Mouse (Mus musculus) forebrain, embryonic 10.5 days (tissue): ENCODE measurements around the gene Zfp788. TPM values are rescaled to one million over a fixed set of nuclear protein-coding genes. Genes with fewer than 3 reads are reported as not detected.
"Not testable (repeated sequence)": the region's sequence is repeated elsewhere in the genome, so short reads cannot be mapped to it uniquely, and the experiment has no call there.

Experiments used
- DNase-seq: peaks from one replicate; pipeline ENCODE4 v3.0.0-alpha.2; 2017; ENCODE audit warnings: low spot score; ENCODE audit errors: extremely low spot score
- H3K27ac ChIP-seq: fragments of 300-500 bp; sonication (generic); 2 replicates; pipeline ENCODE4 v1.5.1; 2016; ENCODE audit warnings: mild to moderate bottlenecking
- H3K27me3 ChIP-seq: fragments of 300-500 bp; sonication (generic); 2 replicates; pipeline ENCODE4 v1.6.1; 2016; ENCODE audit warnings: mild to moderate bottlenecking; ENCODE audit not compliant: poor library complexity, severe bottlenecking
- H3K36me3 ChIP-seq: fragments of 300-500 bp; sonication (generic); replicated peaks from 2 replicates; pipeline ENCODE4 v1.6.1; 2016; ENCODE audit warnings: mild to moderate bottlenecking, moderate library complexity
- H3K4me1 ChIP-seq: fragments of 300-500 bp; sonication (generic); 2 replicates; pipeline ENCODE4 v1.6.1; 2016
- H3K4me3 ChIP-seq: fragments of 300-500 bp; sonication (generic); 2 replicates; pipeline ENCODE4 v1.5.1; 2016; ENCODE audit warnings: mild to moderate bottlenecking, moderate library complexity
- H3K9me3 ChIP-seq: fragments of 300-500 bp; sonication (generic); 2 replicates; pipeline ENCODE4 v1.6.1; 2016; ENCODE audit warnings: mild to moderate bottlenecking, moderate library complexity
- WGBS: fragments of 180-500 bp; shearing (Covaris S2); methylation state at CpG from one replicate; pipeline ENCODE4 v1.1.7; 2016; 5-methylcytosine and 5-hydroxymethylcytosine counted together
- polyA plus RNA-seq: library from polyadenylated mRNA; unstranded; fragments of >200 nt; fragmentation: Nextera tagmentation; extraction: Ambion mirVana; gene quantifications from 2 replicates; pipeline ENCODE4 v1.2.1, GENCODE M21; 2016

Zfp788 gene
- polyA plus RNA-seq, result 13.5 and 14.4 TPM in 2 replicates

DNA sequence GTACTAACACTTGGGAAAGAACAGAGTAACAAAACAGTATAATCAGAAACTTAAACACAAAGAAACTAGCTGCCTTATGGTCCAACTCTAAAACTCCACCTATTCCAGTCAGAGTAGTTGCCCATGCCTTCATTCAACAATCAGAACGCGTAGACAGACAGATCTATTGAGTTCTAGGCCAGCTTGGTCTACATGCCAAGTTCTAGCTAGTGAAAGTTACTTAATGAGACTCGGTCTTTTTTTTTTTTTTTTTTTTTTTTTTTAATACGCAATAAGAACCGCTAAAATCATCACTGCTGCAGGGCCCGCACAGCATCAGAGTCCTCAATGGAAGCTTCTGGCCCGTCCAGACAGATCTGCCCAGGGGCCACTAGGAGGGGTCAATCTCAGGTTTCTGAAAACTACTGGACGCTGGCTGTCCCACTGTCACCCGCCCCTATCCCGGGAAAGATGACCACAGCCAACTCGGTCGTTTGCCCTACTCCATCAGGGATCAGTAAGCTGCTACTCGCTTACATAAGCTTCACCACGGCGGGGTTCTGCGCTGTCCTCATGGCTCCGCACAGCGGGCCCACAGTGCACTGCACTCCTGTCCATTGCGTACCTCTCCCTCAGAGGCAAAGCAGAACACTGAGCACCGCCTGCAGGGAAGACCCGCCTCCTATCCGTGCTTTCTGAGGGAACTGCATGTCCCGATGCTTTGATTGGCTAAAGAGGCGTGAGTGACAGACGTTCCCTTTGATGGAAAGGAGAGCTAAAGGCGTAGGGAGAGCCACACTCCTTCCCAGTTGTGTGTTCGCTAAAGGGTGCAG lies at the start of gene Zfp788:
Gene Zfp788 (plus strand): TSS at position 795 of the 812 bp plus-strand sequence.
- 1% methylated on average over 27 of the region's 27 CpGs for WGBS
- Histone ChIP-seq H3K27me3 (no peaks in the 10 kb centered on the region), H3K9me3 (peaks cover 24% of the 10 kb centered on the region), H3K4me1 (0 out of 2 replicates have a peak, but pooled peaks cover 3% of the 10 kb centered on the region), H3K36me3 (peaks cover 46% of the 10 kb centered on the region), H3K4me3 (peak within 1 kb of the TSS; percentile 70), H3K27ac (peak within 1 kb of the TSS; percentile 92)
- DNase-seq, result peak; percentile 87

DNA sequence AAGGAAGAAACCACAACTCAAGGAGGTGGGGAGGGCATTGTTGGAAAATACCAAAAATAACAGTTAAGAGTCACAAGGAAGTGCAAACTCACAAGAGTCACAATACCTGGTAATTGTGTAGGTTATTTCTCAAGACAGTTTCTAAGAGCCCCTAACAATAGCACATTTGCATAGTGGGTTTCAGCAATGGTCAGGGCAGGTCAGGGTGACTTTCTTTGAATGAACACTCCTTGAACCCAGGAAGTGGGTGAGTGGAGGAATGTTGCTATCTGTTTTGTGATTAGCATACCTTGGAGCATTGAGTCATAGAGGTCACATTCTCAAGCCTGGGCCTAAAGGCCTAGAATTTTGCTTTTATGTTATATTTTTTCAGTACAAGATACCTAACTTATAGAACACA lies 45.2 kb upstream of the Zfp788 start:
- DNase-seq, H3K27me3 ChIP-seq, H3K4me1 ChIP-seq, H3K36me3 ChIP-seq, H3K27ac ChIP-seq, H3K4me3 ChIP-seq: not testable (repeated sequence)
- peaks cover 20% of the 10 kb centered on the region; the same call in 1 of the 2 replicates for H3K9me3 ChIP-seq

DNA sequence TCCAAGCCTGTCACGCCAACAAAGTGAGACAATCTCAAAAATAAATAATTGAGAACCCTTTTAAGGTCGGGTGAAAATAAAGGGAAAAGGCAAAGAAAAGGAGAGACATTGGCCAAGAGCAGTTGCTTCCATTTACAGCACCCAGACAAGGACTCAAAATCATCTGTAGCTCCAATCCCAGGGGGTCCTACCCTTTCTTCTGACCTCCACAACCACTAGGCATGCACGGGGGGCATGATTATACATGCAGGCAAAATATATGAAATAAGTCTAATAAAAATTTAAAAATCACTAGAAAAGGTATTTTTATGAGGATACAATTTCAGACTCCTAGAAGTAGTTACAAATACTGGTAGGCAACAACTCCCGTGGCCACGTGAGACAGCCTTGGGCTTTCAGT lies 34.4 kb upstream of the Zfp788 start:
- no peak for DNase-seq
- H3K4me1 ChIP-seq, result peaks cover 8% of the 10 kb centered on the region
- H3K27ac ChIP-seq, result peak overlapping the region; percentile 82
- peak overlapping the region; percentile 63 for H3K4me3 ChIP-seq
- no peaks in the 10 kb centered on the region for H3K9me3 ChIP-seq
- H3K36me3 ChIP-seq, result peaks cover 20% of the 10 kb centered on the region
- no peaks in the 10 kb centered on the region for H3K27me3 ChIP-seq
- WGBS, result 50% methylated on average over 5 of the region's 5 CpGs

DNA sequence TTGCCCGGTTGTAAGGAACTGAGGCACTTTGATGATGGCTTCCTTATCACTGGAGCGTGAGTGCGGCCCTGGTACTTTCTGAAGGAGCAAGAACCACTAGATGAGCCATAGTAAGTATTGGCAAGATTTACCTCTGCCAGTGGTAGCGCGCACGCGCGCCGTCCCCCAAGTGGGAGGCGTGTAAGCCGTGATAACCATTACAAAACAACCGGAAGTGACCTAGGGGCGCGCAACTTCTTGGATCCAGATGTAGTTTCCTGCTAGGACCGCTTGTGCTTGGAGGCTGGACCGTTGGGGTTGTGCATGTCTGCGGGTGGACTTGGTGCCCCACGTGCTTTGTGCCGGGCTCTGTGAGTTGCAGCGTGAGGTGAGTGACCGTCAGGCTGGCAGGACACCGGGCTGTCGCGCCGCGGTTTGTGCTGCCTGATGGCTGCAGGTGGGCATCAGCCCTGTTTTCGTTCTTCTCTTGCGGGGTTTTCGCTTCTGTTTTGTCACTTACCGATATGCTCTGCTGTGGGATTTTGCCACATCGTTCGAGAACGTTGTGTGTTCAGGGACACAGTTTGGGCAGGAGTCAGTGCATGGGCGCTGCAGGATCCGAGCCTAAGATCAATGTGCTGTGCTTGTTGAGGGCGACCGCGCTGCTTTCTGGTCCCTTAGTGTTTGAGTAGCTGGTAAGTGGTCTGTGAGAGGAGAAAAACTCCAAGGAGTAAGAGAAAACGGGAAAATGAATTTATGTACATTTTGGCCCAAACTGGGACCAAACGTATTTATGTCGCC lies 33.8 kb upstream of the Zfp788 start, which contains the start of gene 2610021A01Rik:
Gene 2610021A01Rik (plus strand): TSS at position 197 of the 780 bp plus-strand sequence.
- peak within 1 kb of the TSS; percentile 82 for H3K27ac ChIP-seq

DNA sequence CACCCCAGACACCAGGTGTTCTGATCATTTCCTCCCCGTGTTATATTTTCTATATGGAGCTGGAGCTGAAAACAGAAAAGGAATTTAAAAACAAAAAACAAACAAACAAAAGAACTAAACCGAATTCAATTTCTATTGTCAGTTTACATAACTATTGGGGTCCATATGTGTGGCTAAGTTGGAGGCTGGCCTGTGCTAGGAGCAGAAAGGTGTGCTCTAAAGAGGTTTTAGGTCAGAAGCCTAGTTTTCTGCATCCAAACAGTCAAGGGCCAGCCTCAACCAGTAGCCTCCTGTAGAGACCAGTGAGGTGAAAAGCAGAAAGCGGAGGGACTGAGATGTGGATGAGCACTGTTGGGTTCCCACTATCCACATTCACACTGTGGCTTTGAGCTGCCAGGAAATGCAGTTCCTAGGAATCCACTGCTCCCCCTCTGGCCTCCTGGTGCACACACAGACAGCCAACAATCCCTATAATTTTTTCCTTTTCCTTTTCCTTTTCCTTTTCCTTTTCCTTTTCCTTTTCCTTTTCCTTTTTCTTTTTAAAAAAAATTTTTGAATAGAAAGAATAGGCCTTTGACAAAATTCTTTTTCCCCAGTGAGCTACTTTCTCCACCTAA lies 33.0 kb upstream of the Zfp788 start:
- no peaks in the 10 kb centered on the region for H3K27me3 ChIP-seq
- H3K4me3 ChIP-seq, result peak overlapping the region; percentile 63
- peaks cover 32% of the 10 kb centered on the region for H3K36me3 ChIP-seq
- H3K4me1 ChIP-seq, result peaks cover 8% of the 10 kb centered on the region
- no peak for DNase-seq
- peak overlapping the region; percentile 82 for H3K27ac ChIP-seq
- no peaks in the 10 kb centered on the region for H3K9me3 ChIP-seq
- 16% methylated on average over 3 of the region's 3 CpGs for WGBS

More for the DNA sequence above, 33.8 kb upstream of the Zfp788 start, which contains the start of gene 2610021A01Rik:
- H3K4me1 ChIP-seq, result peaks cover 8% of the 10 kb centered on the region
- peak; percentile 90 for DNase-seq
- no peaks in the 10 kb centered on the region for H3K27me3 ChIP-seq
- H3K4me3 ChIP-seq, result peak within 1 kb of the TSS; percentile 63
- H3K9me3 ChIP-seq, result no peaks in the 10 kb centered on the region
- H3K36me3 ChIP-seq, result peaks cover 24% of the 10 kb centered on the region
- WGBS, result under 1% methylated on average over 41 of the region's 41 CpGs

DNA sequence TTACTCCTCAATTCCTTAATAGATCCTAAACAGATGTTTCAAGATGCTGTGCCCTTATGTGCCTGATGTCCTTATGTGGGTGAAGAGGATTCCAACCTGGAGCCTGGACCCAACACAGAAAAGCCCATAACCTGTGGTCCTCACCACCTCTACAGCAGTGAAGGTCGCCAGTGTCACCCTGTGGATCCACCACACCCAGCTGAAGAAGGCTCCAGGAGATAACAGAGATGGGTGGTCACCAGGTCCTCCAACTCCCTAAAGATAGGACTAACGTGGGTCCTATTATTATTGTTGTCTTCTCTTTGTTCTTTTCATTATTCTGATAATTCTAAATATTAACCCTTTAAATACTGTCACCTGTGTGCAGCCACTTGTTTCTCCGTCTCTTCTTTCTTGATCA lies 21.3 kb upstream of the Zfp788 start:
- H3K36me3 ChIP-seq, result peaks cover 71% of the 10 kb centered on the region
- H3K4me1 ChIP-seq, result no peaks in the 10 kb centered on the region
- DNase-seq, result no peak
- peaks cover 10% of the 10 kb centered on the region for H3K9me3 ChIP-seq
- WGBS, result 98% methylated on average over 3 of the region's 3 CpGs
- H3K4me3 ChIP-seq, result no peak overlapping the region
- no peaks in the 10 kb centered on the region for H3K27me3 ChIP-seq
- no peak overlapping the region for H3K27ac ChIP-seq

DNA sequence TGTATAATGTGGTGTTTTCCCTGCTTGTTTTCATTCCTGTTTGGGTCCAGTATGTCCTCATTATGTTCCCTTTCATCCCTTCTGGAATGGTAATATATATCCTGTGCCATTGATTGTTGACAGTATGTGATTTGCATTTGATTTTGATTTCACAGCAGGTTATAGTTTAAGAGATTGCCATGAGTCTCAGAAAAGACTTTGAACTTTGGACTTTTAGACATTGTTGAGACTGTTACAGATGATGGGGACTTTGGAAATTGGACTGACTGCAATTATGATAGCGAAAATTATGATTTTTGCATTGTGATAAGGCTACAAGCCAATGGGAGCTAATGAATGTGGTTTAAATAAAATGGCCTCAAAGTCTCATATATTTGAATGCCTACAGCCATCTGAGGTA lies 16.8 kb upstream of the Zfp788 start:
- not testable (repeated sequence) for H3K9me3 ChIP-seq, H3K27ac ChIP-seq, DNase-seq, H3K4me1 ChIP-seq, H3K27me3 ChIP-seq, H3K4me3 ChIP-seq
- 93% methylated on average over 1 of the region's 1 CpGs for WGBS
- H3K36me3 ChIP-seq, result peaks cover 76% of the 10 kb centered on the region

DNA sequence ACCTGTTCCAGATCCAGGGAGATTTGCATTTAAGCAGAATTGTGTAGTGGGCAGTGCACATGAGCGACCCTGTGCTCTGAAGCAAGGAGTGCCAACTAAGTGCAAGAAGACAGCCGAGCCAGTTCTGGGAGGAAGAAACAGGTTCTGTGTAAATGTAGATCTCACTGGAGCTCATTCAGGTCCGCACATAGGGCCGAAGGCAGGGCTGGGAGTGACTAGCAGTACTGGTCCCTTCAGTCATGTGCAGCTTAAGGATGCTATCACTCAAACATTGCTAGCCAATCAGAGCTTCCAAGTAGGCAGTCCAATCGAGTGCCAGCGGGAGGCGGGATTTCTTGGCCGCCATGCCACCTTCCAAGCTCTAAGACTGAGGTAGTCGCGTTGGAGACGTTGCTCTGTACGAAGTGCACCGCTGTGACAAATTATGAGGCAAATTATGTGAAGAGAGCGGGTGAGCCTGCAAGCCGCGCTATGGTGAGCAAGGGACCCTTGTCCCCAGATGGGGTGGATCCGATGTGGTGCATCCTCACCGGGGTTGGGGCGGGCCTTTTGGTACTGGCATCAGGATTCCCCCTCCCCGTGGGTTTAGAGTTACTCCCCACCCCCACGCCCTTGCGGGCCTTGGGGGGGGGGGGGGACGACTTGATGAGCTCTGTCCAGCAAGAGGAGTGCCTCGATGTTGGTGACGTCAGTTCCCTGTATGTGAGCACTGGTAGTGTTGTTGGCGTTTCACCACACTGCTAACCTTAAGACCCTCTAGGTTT lies 400 bp downstream of the Zfp788 start:
- DNase-seq, result peak; percentile 85
- Histone ChIP-seq H3K4me3 (peak overlapping the region; percentile 70), H3K4me1 (0 out of 2 replicates have a peak, but pooled peaks cover 3% of the 10 kb centered on the region), H3K36me3 (peaks cover 49% of the 10 kb centered on the region), H3K27me3 (no peaks in the 10 kb centered on the region), H3K9me3 (peaks cover 30% of the 10 kb centered on the region), H3K27ac (peak overlapping the region; percentile 92)
- 0% methylated on average over 25 of the region's 26 CpGs for WGBS

DNA sequence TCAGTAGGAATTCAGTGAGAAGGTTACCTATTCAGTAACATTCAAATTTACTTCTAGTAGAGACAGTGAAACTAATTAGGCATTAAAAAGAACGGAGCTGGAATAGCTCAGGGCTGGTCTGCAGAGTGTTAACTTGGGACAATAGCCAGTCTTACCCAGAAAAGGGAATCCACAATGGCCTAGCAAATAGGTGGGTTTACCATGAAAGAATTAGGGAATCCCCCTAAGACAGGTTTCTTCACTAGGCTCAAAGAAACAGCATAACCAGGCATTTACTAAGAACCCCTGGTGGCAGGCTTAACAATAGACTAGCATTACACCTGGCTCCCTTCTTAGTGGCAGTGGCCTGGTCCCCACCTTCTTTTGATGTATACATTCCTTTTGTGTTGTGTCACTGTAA lies 41.3 kb downstream of the Zfp788 start:
- DNase-seq, H3K36me3 ChIP-seq: not testable (repeated sequence)
- WGBS, result 65% methylated on average over 1 of the region's 1 CpGs

More for the DNA sequence above, 41.3 kb downstream of the Zfp788 start:
- not testable (repeated sequence) for H3K27me3 ChIP-seq, H3K4me1 ChIP-seq, H3K27ac ChIP-seq, H3K4me3 ChIP-seq
- peaks cover 34% of the 10 kb centered on the region for H3K9me3 ChIP-seq

Other genes starting within 250 kb of the Zfp788 start
- 11.5 and 12.9 TPM in 2 replicates for gene AI987944, start 239.8 kb upstream of the Zfp788 start, polyA plus RNA-seq
- gene Vmn2r57, start 184.5 kb upstream of the Zfp788 start, polyA plus RNA-seq, result 0.06 and 0.16 TPM in 2 replicates
- gene Gm20449, start 133.8 kb upstream of the Zfp788 start, polyA plus RNA-seq, result 0.30 TPM in 1 of 2 replicates, not detected in the other
- 11.0 and 11.1 TPM in 2 replicates for gene AW146154, start 133.3 kb upstream of the Zfp788 start, polyA plus RNA-seq
- gene Gm6871, start 59.5 kb upstream of the Zfp788 start, polyA plus RNA-seq, result not detected in 2 replicates
- 14.4 and 16.5 TPM in 2 replicates for gene 2610021A01Rik, start 34.0 kb upstream of the Zfp788 start, polyA plus RNA-seq
- not detected in 2 replicates for gene Vmn2r58, start 239.5 kb downstream of the Zfp788 start, polyA plus RNA-seq